Comparison of ENCODE assay signal across 32 mouse cellular contexts in the genomic region with DNA sequence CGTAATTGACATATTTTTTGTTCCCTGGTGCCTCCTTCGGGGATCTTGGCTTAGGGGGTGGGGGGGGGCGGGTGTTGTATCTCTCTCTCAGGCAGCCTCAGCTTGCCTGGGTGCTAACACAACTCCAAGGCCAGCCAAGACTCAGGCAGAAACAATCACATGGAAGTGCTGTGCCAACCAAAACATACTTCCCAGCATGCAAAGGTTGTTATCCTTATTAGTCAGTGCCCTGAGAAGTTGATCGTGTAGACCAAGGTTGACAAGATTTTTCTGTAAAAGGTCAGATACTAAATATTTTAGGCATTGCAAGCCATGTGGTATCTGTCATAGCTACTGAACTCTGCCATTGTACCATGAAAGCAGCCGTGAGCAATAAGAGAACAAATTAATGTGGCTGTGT. TPM values are rescaled to one million over a fixed set of nuclear protein-coding genes. Genes with fewer than 3 reads are reported as not detected.
DNase-seq lines count a peak whose midpoint lies in the region; ATAC-seq and TF ChIP-seq lines count a peak whose summit lies in the region.
"Had no signal": no experiment of that assay in that cellular context is flagged by ENCODE, and none has a peak within 500 bp of the region (broad histone marks: within the 10 kb centered on the region; RNA-seq: fewer than 3 reads in every experiment).

No protein-coding gene starts in this region.

- DNase-seq in heart, adult 11 months: peak; percentile 84
- no peak for DNase-seq in heart, postnatal 25 days (ENCODE audit: low spot score)
- DNase-seq in 3T3-L1 (ENCODE audit: low read depth, low spot score) (peak; percentile 96), adipocyte (ENCODE audit: low spot score) (peak; percentile 95)
- no peak for DNase-seq in urinary bladder, postnatal 25 days (ENCODE audit: low spot score)
- DNase-seq in frontal cortex, postnatal 10 days (ENCODE audit: low spot score in 2 of 2): no peak
- DNase-seq: B cell, adult 2 months; cerebellum, adult 18-20 months; cerebellum, postnatal 14 days; gastrocnemius, postnatal 14 days; heart, adult 2 months; heart, postnatal 14 days; kidney, adult 18-20 months; kidney, postnatal 36 days; layer of hippocampus, postnatal 36 days; liver, embryonic 13.5 days; lung, adult 2 months; lung, postnatal 14 days; retina, postnatal 1 day; thymus, postnatal 4 days had no signal

- no peak overlapping the region for H3K9ac ChIP-seq in kidney, embryonic 14.5 days (ENCODE audit: low read depth, low read length)
- H3K9ac ChIP-seq: embryonic facial prominence, embryonic 12.5 days; forebrain, embryonic 15.5 days; heart, embryonic 13.5 days; hindbrain, embryonic 12.5 days; limb, embryonic 13.5 days; liver, embryonic 13.5 days; neural tube, embryonic 15.5 days had no signal

- WGBS in kidney, embryonic 14.5 days: 68% methylated on average over 5 of the region's 5 CpGs

- H3K27me3 ChIP-seq in kidney, embryonic 14.5 days (ENCODE audit: control insufficient read depth, insufficient read depth, low read length): no peaks in the 10 kb centered on the region
- H3K27me3 ChIP-seq: embryonic facial prominence, embryonic 12.5 days; forebrain, embryonic 15.5 days; liver, embryonic 13.5 days; neural tube, embryonic 15.5 days had no signal

- no peak for ATAC-seq in kidney, embryonic 14.5 days (ENCODE audit: low FRiP score, low TSS enrichment)
- ATAC-seq: forebrain, embryonic 15.5 days had no signal

- peak overlapping the region; percentile 99 for H3K27ac ChIP-seq in embryonic fibroblast, embryonic 13.5 days (ENCODE audit: insufficient read depth, low read length)
- no peak overlapping the region for H3K27ac ChIP-seq in kidney, embryonic 14.5 days (ENCODE audit: low read depth, low read length)
- H3K27ac ChIP-seq: embryonic facial prominence, embryonic 12.5 days; forebrain, embryonic 15.5 days; heart, adult 2 months; heart, embryonic 13.5 days; hindbrain, embryonic 12.5 days; limb, embryonic 13.5 days; liver, embryonic 13.5 days; neural tube, embryonic 15.5 days had no signal

- no peak overlapping the region for H3K4me3 ChIP-seq in embryonic fibroblast, embryonic 13.5 days (ENCODE audit: insufficient read depth, low read length)
- no peak overlapping the region for H3K4me3 ChIP-seq in kidney, embryonic 14.5 days (ENCODE audit: low read length)
- H3K4me3 ChIP-seq: embryonic facial prominence, embryonic 12.5 days; erythroblast, embryonic 14.5 days; forebrain, embryonic 15.5 days; heart, adult 2 months; heart, embryonic 13.5 days; hindbrain, embryonic 12.5 days; limb, embryonic 13.5 days; liver, embryonic 13.5 days; neural tube, embryonic 15.5 days had no signal

- peaks cover 11% of the 10 kb centered on the region for H3K4me1 ChIP-seq in embryonic fibroblast, embryonic 13.5 days (ENCODE audit: control insufficient read depth, insufficient read depth, low read length)
- H3K4me1 ChIP-seq in kidney, embryonic 14.5 days (ENCODE audit: control insufficient read depth, insufficient read depth, low read length): no peaks in the 10 kb centered on the region
- H3K4me1 ChIP-seq: embryonic facial prominence, embryonic 12.5 days; forebrain, embryonic 15.5 days; heart, embryonic 13.5 days; hindbrain, embryonic 12.5 days; liver, embryonic 13.5 days; neural tube, embryonic 15.5 days had no signal

- no peak overlapping the region for H3K4me2 ChIP-seq in kidney, embryonic 14.5 days (replicated peaks; ENCODE audit: low read depth, low read length)
- H3K4me2 ChIP-seq: embryonic facial prominence, embryonic 12.5 days; forebrain, embryonic 15.5 days; heart, embryonic 13.5 days; hindbrain, embryonic 12.5 days; limb, embryonic 13.5 days; liver, embryonic 13.5 days; midbrain, embryonic 11.5 days; neural tube, embryonic 15.5 days had no signal

- intact Hi-C loops in heart, postnatal 25 days (cut with DNase I): no loop called here

- no peak for TF ChIP-seq POLR2A in embryonic fibroblast, embryonic 13.5 days (IDR thresholded peaks at IDR 0.05; ENCODE audit: low read depth, low read length)

- no peaks in the 10 kb centered on the region for H3K9me3 ChIP-seq in kidney, embryonic 14.5 days (ENCODE audit: control insufficient read depth, low read length)
- H3K9me3 ChIP-seq: embryonic facial prominence, embryonic 12.5 days; forebrain, embryonic 15.5 days; heart, embryonic 13.5 days; hindbrain, embryonic 12.5 days; limb, embryonic 13.5 days; liver, embryonic 13.5 days; neural tube, embryonic 15.5 days had no signal

- no peak for TF ChIP-seq CTCF in embryonic fibroblast, embryonic 13.5 days (IDR thresholded peaks at IDR 0.05; ENCODE audit: borderline replicate concordance, insufficient read depth, low read length)

- H3K36me3 ChIP-seq in kidney, embryonic 14.5 days (ENCODE audit: control insufficient read depth, insufficient read depth, low read length): no peaks in the 10 kb centered on the region
- H3K36me3 ChIP-seq: embryonic facial prominence, embryonic 12.5 days; forebrain, embryonic 15.5 days; heart, embryonic 13.5 days; hindbrain, embryonic 12.5 days; limb, embryonic 13.5 days; liver, embryonic 13.5 days; neural tube, embryonic 15.5 days had no signal

RNA-seq across cellular contexts. Expression of gene Cyp1b1, which starts 14.0 kb away (rescaled TPM):
- 1 to 10 TPM; 3.2 to 3.4 TPM for total RNA-seq in heart, postnatal 25 days (2021)
- 527 and 533 TPM in 2 replicates for polyA plus RNA-seq in embryonic fibroblast, embryonic 13.5 days (2011; ENCODE audit: insufficient read length, low read depth, missing spikeins)
- 9.0 and 16.5 TPM in 2 replicates for polyA plus RNA-seq in kidney, embryonic 14.5 days (2014; fragmentation: Nextera tagmentation; extraction: Ambion mirVana)
- total RNA-seq: megakaryocyte progenitor cell, adult 5-6 weeks; MEL had no signal
- polyA plus RNA-seq: erythroblast, embryonic 14.5 days had no signal

Comparison
In these comparisons a context has a peak if more than half of its experiments do, and no peak if none do; other contexts are left out.
1. DNase-seq: peak in heart, adult 11 months (single experiment), 3T3-L1 (single experiment) and adipocyte (single experiment); none in heart, postnatal 25 days (single experiment), urinary bladder, postnatal 25 days (single experiment) and frontal cortex, postnatal 10 days (0 of 2).
2. RNA of gene Cyp1b1, which starts 14.0 kb away (polyA plus RNA-seq): 527 to 533 TPM in embryonic fibroblast, embryonic 13.5 days; 9.0 to 16.5 TPM in kidney, embryonic 14.5 days; every median in the first group is over 10 times any median in the second.